Mouse (Mus musculus) bone marrow, adult 2 months (tissue): ENCODE measurements at regions not wholly inside any gene's neighbourhood (a gene's known extent, or its start where the extent isn't known, plus 50 kb on each side); places are given as distances from the start of the nearest gene placed in this dataset.

ENCODE experiments used
- CTCF ChIP-seq: fragments of 200-500 bp; IDR thresholded peaks from 2 replicates; pipeline ENCODE4 v1.5.1; 2011; ENCODE audit warnings: low read length, control low read depth; ENCODE audit not compliant: control insufficient read depth, insufficient read depth
- POLR2A ChIP-seq: fragments of 200-500 bp; IDR thresholded peaks from 2 replicates; pipeline ENCODE4 v1.6.1; 2011; ENCODE audit warnings: low read depth, mild to moderate bottlenecking, control low read depth, low read length, borderline replicate concordance; ENCODE audit not compliant: control insufficient read depth

DNA sequence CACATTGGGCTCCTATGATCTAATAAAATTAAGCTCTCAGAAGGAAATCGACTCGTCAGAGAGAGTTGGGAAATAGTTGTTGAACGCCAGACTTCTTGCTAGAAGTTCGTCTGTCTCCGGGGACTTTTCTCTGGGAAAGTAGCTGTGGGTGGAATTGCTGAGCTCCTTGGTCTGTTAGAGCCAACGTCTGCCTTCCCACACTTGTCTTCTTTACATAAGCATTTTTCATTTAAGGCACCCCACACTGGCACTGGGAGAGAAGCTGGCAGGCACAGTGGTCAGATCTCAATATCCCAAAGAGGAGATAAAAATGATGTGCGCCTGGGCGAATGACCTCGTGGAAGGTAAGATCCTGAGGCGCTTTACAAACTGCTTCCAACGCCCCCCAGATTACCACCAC is 551.3 kb upstream of the Tusc1 start:
- TF ChIP-seq CTCF (no peak), POLR2A (no peak)
